Mouse (Mus musculus): ENCODE measurements around the gene B230104I21Rik.

GRCm38 (mm10) chr4:154385208-154385607 is 49.3 kb downstream of the B230104I21Rik start:
- TF ChIP-seq POLR2A (IDR thresholded peaks at IDR 0.05; ENCODE audit: borderline replicate concordance, extremely low read depth, low read depth, low read length), result no peak
- TF ChIP-seq CTCF (IDR thresholded peaks at IDR 0.05; ENCODE audit: insufficient read depth, low read length), result no peak

All from lung, adult 2 months (tissue).